Mouse (Mus musculus) adrenal gland, postnatal 36 days (tissue): Measurements from ENCODE around the gene Cdc42se1. TPM values are rescaled to one million over a fixed set of nuclear protein-coding genes. Genes with fewer than 3 reads are reported as not detected.

Experiments used
- DNase-seq, 2 experiments: peaks; one replicate each; pipeline ENCODE4 v3.0.0; 2021; ENCODE audit warnings: mixed read lengths in 1 of 2
- total RNA-seq, 2 experiments: library from RNA; stranded (reverse); gene quantifications; 2 replicates each; pipeline ENCODE4 v1.2.3; 2021

Gene Cdc42se1
- total RNA-seq, 2 experiments from 2014 or later, result 86.9 to 94.8 TPM

DNA sequence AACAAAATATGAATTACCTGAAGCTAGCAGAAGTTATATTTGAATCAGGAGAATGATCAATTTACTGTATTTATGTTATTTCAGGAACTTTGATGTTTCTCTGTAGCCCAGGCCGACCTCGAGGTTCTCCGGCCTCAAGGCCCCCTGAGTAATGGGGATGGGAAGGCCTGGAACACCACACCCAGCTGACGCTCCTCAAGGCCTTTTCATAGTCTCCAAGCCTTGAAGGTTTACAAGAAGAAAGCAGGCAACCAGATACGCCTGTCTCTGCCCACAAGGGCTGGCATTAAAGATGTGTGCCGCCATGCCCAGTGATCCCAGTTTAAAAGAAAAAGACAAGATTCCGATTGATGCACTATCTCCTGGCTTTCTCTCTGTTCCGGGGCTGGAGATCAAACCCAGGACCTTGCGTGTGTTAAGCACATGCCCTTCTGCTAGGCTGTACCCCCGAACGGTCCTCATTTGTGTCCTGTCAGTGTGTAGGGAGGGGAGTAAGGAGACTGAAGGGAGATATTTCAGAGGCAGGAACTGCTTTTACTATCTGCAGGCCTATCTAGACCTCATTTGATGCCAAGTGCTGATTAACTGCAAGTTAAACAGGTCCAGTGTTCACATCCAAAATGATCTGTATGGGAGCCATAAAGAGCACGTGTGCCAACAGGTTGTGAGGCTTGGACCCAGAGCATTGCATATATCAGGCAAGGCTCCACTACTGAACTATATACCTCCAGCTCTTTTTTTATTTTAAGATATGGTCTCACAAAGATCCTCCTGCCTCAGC lies 56.2 kb downstream of the Cdc42se1 start:
- peak; percentile 68 to 73 for DNase-seq

DNA sequence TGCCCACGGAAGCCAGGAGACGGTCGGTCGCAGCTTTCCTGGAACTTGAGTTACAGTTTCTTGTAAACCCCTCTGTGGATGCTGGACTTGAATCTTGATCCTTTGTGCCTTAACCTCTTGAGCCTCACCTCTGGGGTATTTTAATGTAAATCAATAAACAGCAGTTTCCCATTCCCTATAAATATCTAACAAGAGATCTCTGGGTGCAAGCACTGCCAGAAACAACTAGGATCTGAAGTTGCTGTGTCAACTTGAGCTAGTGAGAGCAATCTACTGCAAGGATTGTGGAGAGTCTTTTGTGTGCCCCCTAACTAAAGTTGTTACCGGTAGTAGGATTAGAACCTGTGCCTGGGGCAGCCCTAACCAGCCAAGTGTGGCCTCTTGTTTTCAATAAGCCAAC lies 56.9 kb downstream of the Cdc42se1 start:
- no peak for DNase-seq

Other genes with a start within 250 kb of the Cdc42se1 start
- 10 to 100 TPM; 23.1 to 37.7 TPM for gene Zfp687, start 213.3 kb upstream of the Cdc42se1 start, total RNA-seq
- 100 to 1,000 TPM; 284 to 331 TPM for gene Psmd4, start 186.1 kb upstream of the Cdc42se1 start, total RNA-seq
- gene Pip5k1a, start 121.8 kb upstream of the Cdc42se1 start, total RNA-seq, result 10 to 100 TPM; 41.8 to 58.9 TPM
- 10 to 100 TPM; 56.1 to 63.3 TPM for gene Vps72, start 117.7 kb upstream of the Cdc42se1 start, total RNA-seq
- gene Tmod4, start 104.3 kb upstream of the Cdc42se1 start, total RNA-seq, result 1 to 10 TPM in 1 of 2 experiments, under 1 TPM in 1; 0.66 to 1.4 TPM
- gene Scnm1, start 94.7 kb upstream of the Cdc42se1 start, total RNA-seq, result 10 to 100 TPM; 33.8 to 35.4 TPM
- 1 to 10 TPM; 8.3 to 9.7 TPM for gene Lysmd1, start 94.6 kb upstream of the Cdc42se1 start, total RNA-seq
- 1 to 10 TPM; 1.8 to 2.1 TPM for gene Tnfaip8l2, start 86.4 kb upstream of the Cdc42se1 start, total RNA-seq
- gene Sema6c, start 68.3 kb upstream of the Cdc42se1 start, total RNA-seq, result 1 to 10 TPM; 2.3 to 3.7 TPM
- 10 to 100 TPM; 21.3 to 22.6 TPM for gene Gabpb2, start 10.8 kb upstream of the Cdc42se1 start, total RNA-seq
- gene Mllt11, start 3.4 kb downstream of the Cdc42se1 start, total RNA-seq, result 10 to 100 TPM in 1 of 2 experiments, 1 to 10 TPM in 1; 6.9 to 10.9 TPM
- under 1 TPM; 0.17 to 0.26 TPM for gene Gm128, start 12.9 kb downstream of the Cdc42se1 start, total RNA-seq
- gene Bnipl, start 22.5 kb downstream of the Cdc42se1 start, total RNA-seq, result under 1 TPM in 1 of 2 experiments, not detected in 1; 0.89 TPM
- 100 to 1,000 TPM; 120 to 147 TPM for gene Mindy1, start 52.6 kb downstream of the Cdc42se1 start, total RNA-seq
- 10 to 100 TPM; 25.1 to 33.3 TPM for gene Prune1, start 53.3 kb downstream of the Cdc42se1 start, total RNA-seq
- 1 to 10 TPM; 1.1 to 3.3 TPM for gene Anxa9, start 78.4 kb downstream of the Cdc42se1 start, total RNA-seq
- gene Cers2, start 86.1 kb downstream of the Cdc42se1 start, total RNA-seq, result 100 to 1,000 TPM; 239 to 254 TPM
- 10 to 100 TPM; 25.9 to 29.7 TPM for gene Setdb1, start 128.5 kb downstream of the Cdc42se1 start, total RNA-seq
- not detected for gene 4930558C23Rik, start 174.1 kb downstream of the Cdc42se1 start, total RNA-seq
- 10 to 100 TPM; 63.5 to 68.0 TPM for gene Arnt, start 205.7 kb downstream of the Cdc42se1 start, total RNA-seq